Mouse (Mus musculus) NIH3T3 (cell line): ENCODE results near the gene Map7d3.

Experiments
- DNase-seq: peaks from one replicate; pipeline ENCODE4 v3.0.0-alpha.2; 2012; ENCODE audit warnings: low read depth

The Map7d3 gene

DNA sequence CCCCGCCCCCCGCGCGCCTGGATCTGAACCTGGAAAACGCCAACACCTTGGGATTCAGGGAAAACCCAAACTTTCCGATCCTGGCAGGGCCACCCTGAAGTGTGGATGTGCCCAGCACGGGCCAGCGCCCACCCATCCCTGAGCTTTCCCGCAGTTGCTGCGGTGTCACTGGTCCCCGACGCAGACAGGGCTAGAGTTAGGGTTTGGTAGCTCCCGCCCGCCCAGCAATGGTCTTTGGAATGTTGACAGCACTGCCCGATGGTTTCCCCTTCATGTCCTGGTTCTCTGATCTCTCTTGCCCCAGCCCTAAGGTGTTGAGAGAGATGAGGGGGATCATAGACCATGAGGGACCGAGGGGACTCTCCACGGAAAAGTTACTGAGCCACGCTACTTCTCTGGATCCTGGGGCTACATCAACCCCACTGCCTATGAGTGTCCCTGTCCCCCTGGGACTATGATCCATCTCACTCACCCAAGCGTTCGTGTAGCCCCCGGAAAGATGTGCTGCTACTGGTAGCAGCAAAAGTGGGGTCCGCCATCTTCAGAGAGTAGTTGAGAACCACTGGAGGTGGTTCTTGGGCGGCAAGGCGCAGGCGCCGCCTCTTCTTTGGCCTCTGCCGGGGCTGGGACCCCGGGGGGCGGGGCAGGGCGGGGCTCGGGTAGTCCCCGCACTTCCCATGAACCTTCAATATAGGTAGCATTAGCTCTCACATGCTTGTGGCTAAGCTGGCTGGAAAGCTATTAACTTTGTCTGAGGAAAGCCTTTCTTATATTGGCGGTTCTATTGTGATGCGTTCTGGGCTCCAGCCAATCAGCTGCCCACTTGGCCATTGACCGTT lies at the start of gene Map7d3:
Gene Map7d3 (minus strand): TSS at position 562 of the 839 bp plus-strand sequence.
- peak; percentile 33 for DNase-seq

- DNase-seq: no peak
Measured at GRCm38 (mm10) chrX:56869863-56870262, 47.7 kb upstream of the Map7d3 start, which contains the start of gene Adgrg4. TSS of gene Adgrg4 (plus strand) at chrX:56870163.

- peak; percentile 2 for DNase-seq
Measured at GRCm38 (mm10) chrX:56841255-56841654, 19.1 kb upstream of the Map7d3 start.

GRCm38 (mm10) chrX:56839369-56839768 lies 17.2 kb upstream of the Map7d3 start:
- peak; percentile 58 for DNase-seq

DNA sequence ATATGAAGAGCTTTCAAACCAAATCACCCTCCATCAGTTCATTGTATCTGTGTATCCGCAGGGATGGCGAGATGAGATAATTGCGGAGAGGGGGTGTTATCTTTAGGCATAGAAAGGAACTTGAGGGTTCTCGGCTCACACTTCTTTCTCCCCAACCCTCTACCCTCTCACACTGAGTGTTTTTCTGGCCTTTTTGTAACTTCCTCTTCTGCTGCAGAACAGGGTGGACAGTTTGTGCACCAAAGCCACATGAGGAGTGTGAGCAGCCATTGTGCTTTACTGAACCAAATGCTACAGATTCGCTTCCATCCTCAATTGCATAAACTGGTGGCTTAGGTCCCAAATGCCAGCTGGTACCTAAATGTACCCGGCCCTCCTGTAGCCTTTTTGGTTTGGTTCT lies 13.7 kb upstream of the Map7d3 start:
- DNase-seq: no peak

GRCm38 (mm10) chrX:56827492-56827891 lies 5.4 kb upstream of the Map7d3 start:
- no peak for DNase-seq

- DNase-seq: peak; percentile 75
Measured at GRCm38 (mm10) chrX:56791268-56791667, 30.9 kb downstream of the Map7d3 start.

GRCm38 (mm10) chrX:56790591-56790990 lies 31.5 kb downstream of the Map7d3 start:
- no peak for DNase-seq

DNA sequence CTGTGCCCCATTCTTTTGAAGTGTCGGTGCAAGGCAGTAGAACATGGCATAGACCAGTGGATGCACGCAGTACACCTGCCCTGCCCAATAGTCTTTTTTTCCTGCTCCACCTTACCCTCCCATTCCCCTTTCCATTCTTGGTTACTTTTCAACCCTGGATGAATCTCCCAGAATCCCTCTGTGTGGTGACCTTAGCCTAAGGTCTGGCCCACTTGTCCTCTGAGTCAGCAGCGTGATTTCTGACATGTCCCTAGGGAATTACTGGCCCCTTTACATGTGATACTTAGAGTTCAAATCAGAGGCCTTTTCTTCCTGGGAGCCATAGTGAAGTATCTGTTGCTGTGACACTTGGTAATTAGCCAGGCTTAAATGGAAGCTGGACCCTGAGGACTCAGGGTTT lies 34.6 kb downstream of the Map7d3 start:
- no peak for DNase-seq

DNA sequence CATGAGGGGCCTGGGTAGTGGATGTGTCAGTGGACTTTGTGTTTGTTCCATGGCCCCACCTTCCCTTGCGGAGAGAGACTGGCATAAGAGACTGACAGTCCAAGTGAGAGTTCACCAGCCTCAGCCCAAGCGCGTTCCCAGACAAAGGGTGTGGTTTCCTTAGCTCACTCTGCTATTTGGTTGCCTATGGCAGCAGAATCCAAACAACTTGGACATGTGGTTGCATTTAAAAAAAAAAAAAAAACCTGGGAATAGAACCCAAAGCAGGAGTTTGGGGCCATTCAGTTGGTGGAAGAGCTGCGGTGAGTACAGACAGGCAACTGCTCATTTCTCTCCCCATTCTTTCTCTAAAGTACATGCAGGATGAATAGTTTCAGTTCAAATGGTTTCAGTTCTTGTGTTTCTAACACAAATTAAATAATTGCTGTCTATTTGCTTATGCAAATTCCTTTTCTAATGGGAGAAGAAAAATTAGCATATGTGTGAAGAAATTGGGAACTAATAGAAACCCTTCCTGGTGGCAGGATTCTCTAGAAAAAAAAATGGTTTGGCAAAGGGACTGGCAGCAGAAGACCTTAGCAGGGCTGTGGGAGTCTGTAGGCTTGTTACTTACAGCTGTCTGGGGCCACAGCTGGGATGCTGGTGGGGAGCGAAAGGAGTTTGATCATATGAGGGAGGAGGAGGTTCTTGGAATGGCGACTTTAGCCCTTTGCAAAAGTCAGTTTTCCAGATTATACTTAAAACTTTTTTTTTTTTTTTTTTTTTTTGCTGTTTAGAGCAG lies 35.7 kb downstream of the Map7d3 start:
- peak; percentile 27 for DNase-seq

DNA sequence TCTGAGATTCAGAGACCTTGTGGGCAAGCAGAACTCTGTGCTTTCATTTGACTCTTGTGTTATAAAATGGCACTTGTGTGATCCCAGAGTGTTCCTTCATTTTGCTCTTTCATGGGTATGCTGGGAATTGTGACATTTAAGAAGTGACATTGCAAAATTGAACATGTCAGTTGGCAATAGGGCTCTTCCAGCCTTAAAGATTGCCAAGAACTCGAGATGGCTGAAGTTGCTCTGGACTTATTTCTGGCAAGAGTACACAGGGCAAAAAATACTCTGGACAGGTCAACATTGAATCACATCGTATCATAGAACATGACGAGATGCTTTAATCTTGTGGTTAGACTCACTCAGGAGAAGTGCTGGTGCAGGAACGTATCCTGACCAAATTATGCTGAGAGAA lies 48.8 kb downstream of the Map7d3 start:
- DNase-seq: no peak

DNA sequence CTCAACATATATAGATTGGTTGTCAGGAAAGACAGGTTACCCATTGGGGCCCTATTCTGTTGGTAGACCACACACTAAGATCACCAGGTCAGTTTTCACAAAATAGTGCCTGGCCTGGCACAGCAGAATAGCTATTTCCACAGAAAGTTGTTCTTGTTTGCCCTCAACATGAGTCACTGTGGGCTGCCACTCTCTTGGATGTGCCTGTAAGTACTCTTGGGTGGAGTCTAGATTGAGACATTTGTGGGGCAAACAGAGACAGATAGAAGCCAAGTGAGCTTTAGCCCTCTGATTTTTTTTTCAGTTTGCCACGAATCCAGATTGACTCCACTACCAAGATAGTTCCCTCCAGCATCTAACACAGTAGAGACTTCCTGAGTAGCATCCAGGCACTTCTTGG lies 50.4 kb downstream of the Map7d3 start:
- DNase-seq: no peak

DNA sequence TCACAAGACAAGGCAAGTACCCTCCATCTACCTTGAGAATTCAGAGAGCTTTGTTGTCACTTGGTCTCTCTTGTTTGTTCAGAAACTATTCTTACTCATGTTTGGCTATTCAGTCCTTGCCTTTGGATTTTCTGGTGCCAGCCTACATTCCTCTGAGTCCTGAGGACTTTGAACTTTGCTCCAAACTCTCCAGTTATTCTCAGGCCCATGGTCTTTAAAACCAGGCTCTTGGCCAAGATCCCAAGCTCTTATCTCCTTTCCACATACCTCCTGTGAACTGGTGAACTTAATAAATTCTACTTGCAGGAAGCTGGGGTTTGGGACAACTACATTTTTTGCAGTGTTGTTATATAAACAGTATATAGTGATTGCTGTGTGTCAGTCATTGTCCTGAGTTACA lies 52.3 kb downstream of the Map7d3 start:
- DNase-seq: no peak

DNA sequence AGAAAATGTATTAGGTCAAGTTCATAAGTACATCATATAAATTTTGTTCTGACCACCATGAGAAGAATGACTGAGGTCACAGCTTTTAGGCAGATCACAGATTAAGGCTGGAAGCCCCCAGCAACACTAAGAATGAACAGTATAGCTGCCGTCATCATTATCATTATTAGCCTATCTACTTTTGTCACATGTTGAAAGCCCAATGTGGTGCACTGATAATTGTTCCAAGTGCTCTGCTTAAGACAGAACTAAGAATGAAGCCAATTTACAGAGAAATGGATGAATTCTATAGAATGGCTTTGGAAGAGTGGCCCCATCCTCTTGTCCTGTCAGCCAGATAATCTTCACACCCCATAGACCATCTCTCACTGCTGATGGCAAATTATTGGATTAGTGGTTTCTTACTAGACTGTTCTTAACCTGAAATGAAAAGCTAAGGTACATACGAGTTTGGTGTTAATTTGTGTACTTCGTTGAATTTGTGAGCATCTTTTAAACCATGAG lies 61.8 kb downstream of the Map7d3 start:
- DNase-seq: no peak

DNA sequence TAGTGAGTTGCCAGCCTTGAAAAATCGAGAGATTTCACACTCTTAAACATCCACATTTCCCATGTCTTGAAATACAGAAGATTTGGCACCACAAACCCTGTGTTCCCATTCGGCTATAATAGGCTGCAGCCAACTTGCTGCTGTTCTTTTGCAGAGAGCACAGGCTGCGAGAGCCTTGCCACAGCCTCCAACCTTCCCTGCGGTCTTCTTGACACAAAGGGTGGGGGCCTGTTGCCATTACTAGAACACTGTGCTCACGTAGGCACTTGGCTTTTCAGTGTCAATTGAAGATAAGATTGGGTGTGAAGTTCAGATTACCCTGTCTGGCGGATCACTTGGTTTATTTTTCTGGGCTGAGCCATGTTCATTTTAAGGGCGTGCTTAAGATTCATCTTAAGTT lies 65.8 kb downstream of the Map7d3 start:
- no peak for DNase-seq

DNA sequence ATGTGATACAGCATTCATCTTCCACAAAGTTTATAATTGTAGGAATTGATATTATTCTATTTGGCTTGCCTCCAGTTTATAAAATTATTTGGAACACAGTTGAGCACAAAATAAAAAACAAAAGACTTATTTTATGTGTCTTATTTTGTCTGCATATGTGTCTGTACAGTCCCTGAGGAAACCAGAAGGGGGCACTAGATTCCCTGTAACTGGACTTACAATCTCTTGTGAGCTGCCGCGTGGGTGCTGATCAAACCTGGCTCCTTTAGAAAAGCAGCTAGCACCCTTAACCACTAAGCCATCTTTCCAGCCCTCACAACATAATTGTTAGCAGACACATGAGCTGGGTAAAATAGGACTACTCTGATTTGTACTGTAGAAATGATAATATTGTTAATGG lies 66.5 kb downstream of the Map7d3 start:
- DNase-seq: peak; percentile 59

DNA sequence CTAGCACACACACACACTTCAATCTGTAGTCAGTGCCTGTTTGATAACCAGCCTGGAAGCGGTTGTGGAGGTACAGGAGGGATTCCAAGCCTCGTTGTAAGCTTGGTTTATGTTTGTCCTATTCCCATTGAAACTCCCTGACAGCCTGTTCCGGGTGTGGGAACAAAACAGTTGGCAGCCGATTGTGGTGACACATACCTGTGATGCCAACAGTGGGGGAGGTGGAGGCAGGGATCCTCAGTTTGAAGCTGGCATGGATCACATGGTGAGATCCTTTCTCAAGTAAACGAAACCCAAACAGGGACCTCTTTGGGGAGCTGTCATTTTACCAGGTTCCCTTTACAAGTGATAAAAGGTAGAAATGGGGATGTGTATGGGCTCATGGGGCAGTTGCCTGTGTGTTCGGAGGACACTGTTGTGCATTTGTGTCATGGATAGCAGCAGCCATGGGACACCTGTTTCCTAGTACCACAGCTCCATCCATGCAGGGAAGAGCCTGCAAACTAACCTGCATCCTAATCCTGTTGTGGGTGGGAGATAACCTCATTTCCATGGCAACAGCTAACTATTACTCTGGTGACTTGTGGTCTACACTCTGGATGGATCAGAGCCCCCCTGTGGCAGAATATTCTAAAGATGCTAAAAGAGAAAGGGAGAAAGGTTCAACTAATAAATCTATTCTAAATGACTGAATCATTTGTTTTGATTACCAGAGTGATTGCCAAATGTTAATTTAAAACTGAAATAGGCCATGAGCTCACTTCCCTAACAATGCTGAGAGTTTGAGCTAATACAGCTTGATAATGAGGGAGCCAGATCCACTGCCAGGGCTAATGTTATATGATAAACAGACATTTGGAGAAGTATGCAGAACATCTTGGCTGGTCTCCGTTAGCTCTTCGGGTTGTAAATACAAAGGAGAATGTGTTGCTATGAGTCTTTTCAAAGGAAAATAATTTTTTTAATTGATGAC lies 68.5 kb downstream of the Map7d3 start:
- DNase-seq: no peak

- no peak for DNase-seq
Measured at GRCm38 (mm10) chrX:56752144-56752543, 70.0 kb downstream of the Map7d3 start.

GRCm38 (mm10) chrX:56751536-56751935 lies 70.6 kb downstream of the Map7d3 start:
- DNase-seq: peak; percentile 17
